Mouse (Mus musculus) kidney, embryonic 16.5 days (tissue): Measurements from ENCODE around the gene Olfr827. TPM values are rescaled to one million over a fixed set of nuclear protein-coding genes. Genes with fewer than 3 reads are reported as not detected.

Experiments used
- ATAC-seq: fragments of 200-750 bp; cut with Nextera tagmentation; 2 replicates; pipeline ENCODE4 v1.8.0; 2017; ENCODE audit warnings: moderate TSS enrichment; ENCODE audit not compliant: low FRiP score, low TSS enrichment
- H3K27ac ChIP-seq: fragments of 300-500 bp; sonication (generic); 2 replicates; pipeline ENCODE4 v1.5.1; 2014; ENCODE audit warnings: low read length
- H3K27me3 ChIP-seq: fragments of 300-500 bp; sonication (generic); 2 replicates; pipeline ENCODE4 v1.6.1; 2014; ENCODE audit warnings: low read length, control low read depth, mixed read lengths; ENCODE audit not compliant: insufficient read depth
- H3K36me3 ChIP-seq: fragments of 300-500 bp; sonication (generic); 2 replicates; pipeline ENCODE4 v1.6.1; 2014; ENCODE audit warnings: low read length, control low read depth, mixed read lengths; ENCODE audit not compliant: insufficient read depth
- H3K4me1 ChIP-seq: fragments of 300-500 bp; sonication (generic); 2 replicates; pipeline ENCODE4 v1.6.1; 2014; ENCODE audit warnings: low read length, control low read depth, mixed read lengths; ENCODE audit not compliant: insufficient read depth
- H3K4me2 ChIP-seq: fragments of 300-500 bp; sonication (generic); replicated peaks from 2 replicates; pipeline ENCODE4 v1.6.1; 2014; ENCODE audit warnings: low read depth, low read length
- H3K4me3 ChIP-seq: fragments of 300-500 bp; sonication (generic); 2 replicates; pipeline ENCODE4 v1.5.1; 2014; ENCODE audit warnings: mild to moderate bottlenecking, low read length
- H3K9ac ChIP-seq: fragments of 300-500 bp; sonication (generic); replicated peaks from 2 replicates; pipeline ENCODE4 v1.6.1; 2014; ENCODE audit warnings: low read length
- H3K9me3 ChIP-seq: fragments of 300-500 bp; sonication (generic); 2 replicates; pipeline ENCODE4 v1.6.1; 2016; ENCODE audit warnings: low read length, control low read depth
- whole genome bisulfite sequencing: fragments of 180-500 bp; shearing (Covaris S2); extraction: QIAGEN DNeasy Blood & Tissue Kit; methylation state at CpG from one replicate; pipeline ENCODE4 v1.1.7; 2014; 5-methylcytosine and 5-hydroxymethylcytosine counted together
- polyA plus RNA-seq: library from polyadenylated mRNA; unstranded; fragments of >200 nt; fragmentation: Nextera tagmentation; extraction: Ambion mirVana; gene quantifications from 2 replicates; pipeline ENCODE4 v1.2.1, GENCODE M21; 2015

Gene Olfr827
- polyA plus RNA-seq, 1 experiment from 2014 or later, result not detected

DNA sequence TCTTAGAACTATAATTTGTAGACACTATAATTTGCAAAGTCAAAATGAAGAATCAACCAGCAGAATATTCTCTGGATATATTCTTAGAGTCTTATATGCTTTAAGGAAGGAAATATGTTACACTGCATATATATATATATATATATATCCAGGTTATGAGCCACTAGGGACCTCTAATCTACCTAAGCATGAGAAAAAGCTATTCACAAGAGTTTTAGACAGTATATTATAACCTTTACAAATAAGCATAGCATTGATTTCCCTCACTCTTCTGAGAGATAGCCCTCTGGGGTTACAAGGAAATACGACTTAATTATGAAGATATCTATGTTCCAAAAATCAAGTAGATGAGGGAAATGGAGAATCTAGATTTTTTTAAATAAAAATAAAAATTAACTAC, 30.1 kb downstream of the Olfr827 start, which contains the start of gene Olfr826:
Gene Olfr826 (minus strand): TSS at position 101 of the 400 bp plus-strand sequence.
- Histone ChIP-seq H3K36me3 (no peaks in the 10 kb centered on the region), H3K9ac (no peak within 1 kb of the TSS), H3K9me3 (no peaks in the 10 kb centered on the region), H3K4me3 (no peak within 1 kb of the TSS), H3K27me3 (no peaks in the 10 kb centered on the region), H3K4me1 (no peaks in the 10 kb centered on the region), H3K4me2 (no peak within 1 kb of the TSS), H3K27ac (no peak within 1 kb of the TSS)
- WGBS, result 72% methylated on average over 1 of the region's 1 CpGs
- ATAC-seq, result no peak

DNA sequence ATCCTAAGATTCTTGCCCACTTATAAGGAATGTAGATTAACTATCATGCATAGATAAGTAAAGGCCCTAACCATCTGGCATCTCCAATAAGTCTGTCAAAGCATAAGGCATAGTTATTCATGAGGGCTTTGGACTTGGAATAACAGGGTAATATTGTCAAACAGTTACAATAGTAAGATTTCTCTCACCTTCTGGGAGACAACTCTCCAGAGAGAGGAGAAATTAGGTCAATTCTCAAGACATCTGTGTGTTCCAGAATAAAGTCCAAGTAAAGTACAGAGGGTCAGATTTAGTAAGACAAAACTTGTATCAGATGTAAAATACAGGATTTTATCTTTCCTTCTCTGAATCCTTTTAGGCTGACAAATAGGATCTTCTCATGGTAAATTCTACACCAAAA, 47.5 kb downstream of the Olfr827 start, which contains the start of gene Olfr825:
Gene Olfr825 (minus strand): TSS at position 101 of the 400 bp plus-strand sequence.
- H3K4me3 ChIP-seq, result no peak within 1 kb of the TSS
- ATAC-seq, result no peak

DNA sequence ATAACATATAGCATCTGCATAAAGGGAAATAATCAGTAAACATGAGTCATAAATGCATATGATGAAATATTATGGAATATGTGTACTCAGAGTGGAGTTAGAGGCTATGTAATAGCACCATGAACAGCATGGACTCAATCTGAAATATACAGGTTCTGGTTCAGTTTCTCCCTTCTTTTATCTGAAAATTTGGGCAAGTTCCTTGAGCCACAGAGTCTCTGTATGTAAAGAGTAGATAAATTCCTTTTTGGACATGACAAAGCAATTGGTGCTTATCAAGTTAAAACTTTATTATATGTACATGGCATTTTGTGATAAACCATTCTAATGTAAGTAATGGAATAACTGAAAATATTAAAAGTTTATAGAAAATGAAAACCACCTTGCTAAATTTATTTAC, 49.0 kb downstream of the Olfr827 start:
- H3K27ac ChIP-seq, result no peak overlapping the region
- no peak overlapping the region for H3K4me3 ChIP-seq
- H3K36me3 ChIP-seq, result no peaks in the 10 kb centered on the region
- H3K4me1 ChIP-seq, result no peaks in the 10 kb centered on the region
- no peak for ATAC-seq
- no peaks in the 10 kb centered on the region for H3K9me3 ChIP-seq
- no peaks in the 10 kb centered on the region for H3K27me3 ChIP-seq
- H3K4me2 ChIP-seq, result no peak overlapping the region
- H3K9ac ChIP-seq, result no peak overlapping the region

More for the DNA sequence above, 47.5 kb downstream of the Olfr827 start, which contains the start of gene Olfr825:
- Histone ChIP-seq H3K9me3 (no peaks in the 10 kb centered on the region; the same call in 1 of the 2 replicates), H3K4me1 (no peaks in the 10 kb centered on the region), H3K27me3 (no peaks in the 10 kb centered on the region), H3K36me3 (no peaks in the 10 kb centered on the region), H3K4me2 (no peak within 1 kb of the TSS), H3K27ac (no peak within 1 kb of the TSS), H3K9ac (no peak within 1 kb of the TSS)

Other genes starting within 250 kb of the Olfr827 start
- not detected in 2 replicates for gene Olfr819, start 247.1 kb downstream of the Olfr827 start, polyA plus RNA-seq
- gene Olfr247, start 238.3 kb downstream of the Olfr827 start, polyA plus RNA-seq, result not detected in 2 replicates
- not detected in 2 replicates for gene Gm10310, start 229.3 kb downstream of the Olfr827 start, polyA plus RNA-seq
- gene Olfr820, start 201.8 kb downstream of the Olfr827 start, polyA plus RNA-seq, result not detected in 2 replicates
- gene Olfr821, start 184.1 kb downstream of the Olfr827 start, polyA plus RNA-seq, result not detected in 2 replicates
- gene Olfr822, start 143.2 kb downstream of the Olfr827 start, polyA plus RNA-seq, result not detected in 2 replicates
- not detected in 2 replicates for gene Olfr823, start 99.0 kb downstream of the Olfr827 start, polyA plus RNA-seq
- not detected in 2 replicates for gene Olfr824, start 84.4 kb downstream of the Olfr827 start, polyA plus RNA-seq
- not detected in 2 replicates for gene Olfr825, start 47.6 kb downstream of the Olfr827 start, polyA plus RNA-seq
- not detected in 2 replicates for gene Olfr826, start 30.2 kb downstream of the Olfr827 start, polyA plus RNA-seq
- gene Neurod4, start 65.8 kb upstream of the Olfr827 start, polyA plus RNA-seq, result not detected in 2 replicates
- gene Tespa1, start 108.5 kb upstream of the Olfr827 start, polyA plus RNA-seq, result 0.14 and 0.26 TPM in 2 replicates
- not detected in 2 replicates for gene Vmn2r84, start 179.9 kb upstream of the Olfr827 start, polyA plus RNA-seq
- not detected in 2 replicates for gene Vmn2r85, start 215.3 kb upstream of the Olfr827 start, polyA plus RNA-seq
- gene Vmn2r86, start 241.6 kb upstream of the Olfr827 start, polyA plus RNA-seq, result not detected in 2 replicates